Mouse (Mus musculus): ENCODE data around the gene Zfp334.
A peak's percentile ranks its signal among the peaks of the same experiment; 100 is the strongest.

Zfp334 gene

GRCm38 (mm10) chr2:165376001-165376400, 12.1 kb downstream of the Zfp334 start:
- DNase-seq (ENCODE audit: low spot score) = no peak

DNA sequence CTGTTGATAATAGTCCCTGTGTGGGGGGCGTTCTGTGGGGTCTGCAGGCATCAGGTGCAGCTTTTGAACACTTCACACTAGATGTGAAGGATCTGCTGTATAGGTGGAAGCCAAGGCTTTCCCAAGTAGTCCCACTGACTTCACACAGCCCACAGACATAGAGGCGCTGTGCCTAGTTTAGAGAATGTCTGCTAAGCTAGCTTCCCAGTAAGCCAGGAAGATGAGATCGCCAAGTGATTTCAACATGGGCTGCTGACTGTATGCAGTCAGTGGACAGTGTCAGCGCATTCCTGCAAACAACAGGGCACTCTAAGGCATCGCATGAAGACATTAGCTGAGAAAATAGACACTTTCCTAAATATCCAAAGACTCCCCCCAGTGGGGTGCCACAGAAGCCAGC, 12.6 kb downstream of the Zfp334 start:
- DNase-seq (ENCODE audit: low spot score) = no peak

GRCm38 (mm10) chr2:165371066-165371465, 17.0 kb downstream of the Zfp334 start:
- DNase-seq (ENCODE audit: low spot score) = no peak

GRCm38 (mm10) chr2:165370348-165370747, 17.7 kb downstream of the Zfp334 start:
- DNase-seq (ENCODE audit: low spot score) = no peak

GRCm38 (mm10) chr2:165368496-165368895, 19.6 kb downstream of the Zfp334 start, which contains the start of gene Zfp663:
Zfp663 (minus strand) TSS chr2:165368729.
- no peak for DNase-seq (ENCODE audit: low spot score)

GRCm38 (mm10) chr2:165367868-165368439, 20.1 kb downstream of the Zfp334 start:
- DNase-seq (ENCODE audit: low spot score) = no peak

GRCm38 (mm10) chr2:165367047-165367520, 21.0 kb downstream of the Zfp334 start:
- DNase-seq (ENCODE audit: low spot score) = no peak

DNA sequence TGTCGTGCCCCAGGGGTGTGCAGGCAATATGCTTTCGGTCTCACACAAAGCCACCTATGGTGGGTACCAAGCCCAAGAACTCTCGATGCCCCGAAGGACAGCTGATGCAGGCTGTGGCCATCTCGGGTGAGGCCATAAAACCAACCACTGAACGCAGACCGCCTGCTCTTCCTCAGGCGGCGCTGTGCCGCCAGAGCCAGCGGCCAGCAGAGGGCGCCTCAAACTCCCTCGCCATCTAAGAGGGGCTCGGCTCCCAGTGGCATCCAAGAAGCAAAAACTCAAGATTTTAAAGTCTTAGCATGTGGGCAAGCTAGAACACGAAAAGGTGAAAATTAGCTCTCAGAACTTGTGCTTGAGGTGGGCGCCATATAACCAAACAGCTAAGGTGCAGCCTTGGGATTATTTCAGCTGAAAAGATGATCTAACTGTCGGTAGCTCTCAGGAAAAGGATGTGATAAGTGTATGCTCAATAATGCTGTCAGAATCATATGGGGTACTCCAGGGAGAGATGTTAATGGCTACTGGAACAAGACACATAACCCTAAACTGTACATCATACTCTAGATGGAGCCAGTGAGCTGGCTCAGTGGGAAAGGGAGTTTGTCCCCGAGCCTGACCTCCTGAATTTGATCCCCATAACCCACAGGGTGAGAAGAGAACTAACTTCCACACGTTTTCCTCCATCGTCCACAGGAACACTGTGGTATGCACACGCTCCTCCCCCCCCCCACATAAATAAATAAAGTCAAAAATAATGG, 23.5 kb downstream of the Zfp334 start:
- peak; percentile 33 for DNase-seq (ENCODE audit: low spot score)

DNA sequence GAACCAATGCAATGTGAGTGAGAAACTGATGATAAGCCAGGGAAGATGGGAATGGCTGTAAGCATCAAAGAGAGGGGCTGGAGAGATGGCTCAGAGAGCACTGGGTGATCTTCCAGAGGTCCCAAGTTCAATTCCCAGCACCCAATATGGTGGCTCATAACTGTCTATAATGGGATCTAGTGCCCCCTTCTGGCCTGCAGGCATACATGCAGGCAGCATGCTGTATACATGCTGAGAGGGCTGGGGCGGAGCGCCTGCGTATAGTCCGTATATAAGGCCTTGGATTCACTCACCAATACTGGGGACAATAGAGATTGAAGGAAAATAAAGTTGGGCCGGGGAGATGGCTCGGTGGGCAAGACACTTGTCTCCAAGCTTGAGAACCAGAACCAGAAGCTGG, 24.8 kb downstream of the Zfp334 start:
- DNase-seq (ENCODE audit: low spot score) = no peak

- peak; percentile 40 for DNase-seq (ENCODE audit: low spot score)
Observed at GRCm38 (mm10) chr2:165360861-165361260, 27.2 kb downstream of the Zfp334 start.

GRCm38 (mm10) chr2:165351828-165352513, 36.1 kb downstream of the Zfp334 start:
- no peak for DNase-seq (ENCODE audit: low spot score)

GRCm38 (mm10) chr2:165349466-165349865, 38.6 kb downstream of the Zfp334 start:
- no peak for DNase-seq (ENCODE audit: low spot score)

GRCm38 (mm10) chr2:165346180-165346579, 41.9 kb downstream of the Zfp334 start:
- DNase-seq (ENCODE audit: low spot score) = no peak

GRCm38 (mm10) chr2:165337191-165337590, 50.9 kb downstream of the Zfp334 start:
- no peak for DNase-seq (ENCODE audit: low spot score)

GRCm38 (mm10) chr2:165332610-165333210, 55.3 kb downstream of the Zfp334 start:
- DNase-seq (ENCODE audit: low spot score) = no peak

DNA sequence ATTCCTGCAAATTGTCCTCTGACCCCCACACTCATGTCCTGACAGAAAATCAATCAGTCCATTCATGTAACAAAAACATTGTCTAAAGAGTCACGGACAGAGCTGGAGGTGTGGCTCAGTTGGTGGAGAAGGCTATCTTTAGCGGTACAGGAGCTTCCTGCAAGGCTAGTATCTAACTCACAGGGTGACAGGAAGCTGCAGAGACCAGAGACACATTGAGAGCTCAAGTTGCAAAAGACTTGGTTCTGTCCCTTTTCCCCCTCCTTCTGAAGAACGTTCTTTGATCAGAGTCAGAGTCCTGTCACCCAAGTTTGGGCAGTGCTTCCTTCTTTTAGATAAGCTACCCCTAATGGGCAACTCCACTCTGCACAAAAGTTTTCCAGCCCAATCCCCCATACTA, 58.4 kb downstream of the Zfp334 start:
- DNase-seq (ENCODE audit: low spot score) = peak; percentile 7

DNA sequence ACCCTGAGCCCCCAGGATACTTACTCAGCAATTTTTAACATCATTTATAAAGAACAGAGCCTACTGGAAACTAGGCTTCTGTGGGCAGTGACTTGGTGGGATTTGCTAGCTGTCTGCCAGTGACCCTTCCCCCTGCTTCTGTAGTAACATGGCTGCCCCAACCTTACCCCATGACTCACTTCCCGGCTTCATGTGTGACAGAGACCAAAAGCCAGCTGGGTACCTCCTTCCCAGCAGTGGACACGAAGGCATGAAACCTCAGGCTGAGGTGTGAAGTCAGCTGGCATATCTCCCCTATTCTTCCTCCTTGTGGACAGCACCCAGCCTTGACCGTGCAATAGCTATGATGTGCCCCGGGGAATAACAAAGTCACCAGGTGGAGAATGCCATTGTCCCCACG, 59.3 kb downstream of the Zfp334 start:
- no peak for DNase-seq (ENCODE audit: low spot score)

- no peak for DNase-seq (ENCODE audit: low spot score)
Observed at GRCm38 (mm10) chr2:165327386-165327785, 60.7 kb downstream of the Zfp334 start.

DNA sequence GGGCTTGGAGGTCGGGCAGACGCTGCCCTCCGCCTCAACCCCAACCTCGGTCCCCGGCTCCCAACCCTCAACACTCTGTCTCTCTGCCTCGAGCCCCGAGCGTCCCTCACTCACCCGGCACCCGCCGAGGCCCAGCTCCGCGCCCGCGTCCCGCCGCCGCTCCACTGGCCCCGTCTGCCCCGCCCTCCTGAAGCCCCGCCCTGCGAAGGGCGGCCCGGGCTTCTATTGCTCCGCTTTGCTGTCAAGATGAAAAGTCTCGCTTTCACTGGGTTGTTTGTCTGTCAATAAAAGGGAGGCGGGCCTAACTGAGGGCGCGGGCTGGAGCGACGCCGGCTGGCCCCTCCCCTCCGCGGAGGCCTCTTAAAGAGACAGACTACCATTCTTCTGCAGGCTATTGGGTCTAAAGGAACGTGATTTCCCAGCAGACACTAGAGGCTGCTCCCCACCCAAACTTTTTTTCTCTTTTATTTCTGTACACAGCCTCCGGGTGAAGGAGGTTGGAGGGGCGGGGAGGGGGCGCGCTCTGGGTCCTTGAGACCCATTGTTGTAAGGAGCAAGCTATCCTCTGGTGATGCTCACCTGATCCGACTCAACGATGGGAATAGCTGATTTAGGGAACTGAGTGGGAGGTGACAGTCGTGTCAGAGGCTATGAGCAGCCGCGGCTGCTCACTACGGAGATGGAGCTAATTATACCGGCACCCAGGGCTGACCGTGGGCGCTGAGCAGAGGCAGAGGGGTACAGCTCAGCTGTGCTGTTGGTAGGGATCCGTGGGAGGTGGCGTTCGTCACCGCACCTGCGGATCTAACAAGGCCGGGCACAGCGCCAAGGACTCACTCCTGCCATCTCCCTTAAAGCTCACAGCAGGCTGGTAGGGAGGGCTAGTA, 61.5 kb downstream of the Zfp334 start, which contains the start of gene Elmo2:
Gene Elmo2, minus strand, starts transcription at position 176 of the 887 bp plus-strand sequence.
- DNase-seq (ENCODE audit: low spot score) = peak; percentile 98

DNA sequence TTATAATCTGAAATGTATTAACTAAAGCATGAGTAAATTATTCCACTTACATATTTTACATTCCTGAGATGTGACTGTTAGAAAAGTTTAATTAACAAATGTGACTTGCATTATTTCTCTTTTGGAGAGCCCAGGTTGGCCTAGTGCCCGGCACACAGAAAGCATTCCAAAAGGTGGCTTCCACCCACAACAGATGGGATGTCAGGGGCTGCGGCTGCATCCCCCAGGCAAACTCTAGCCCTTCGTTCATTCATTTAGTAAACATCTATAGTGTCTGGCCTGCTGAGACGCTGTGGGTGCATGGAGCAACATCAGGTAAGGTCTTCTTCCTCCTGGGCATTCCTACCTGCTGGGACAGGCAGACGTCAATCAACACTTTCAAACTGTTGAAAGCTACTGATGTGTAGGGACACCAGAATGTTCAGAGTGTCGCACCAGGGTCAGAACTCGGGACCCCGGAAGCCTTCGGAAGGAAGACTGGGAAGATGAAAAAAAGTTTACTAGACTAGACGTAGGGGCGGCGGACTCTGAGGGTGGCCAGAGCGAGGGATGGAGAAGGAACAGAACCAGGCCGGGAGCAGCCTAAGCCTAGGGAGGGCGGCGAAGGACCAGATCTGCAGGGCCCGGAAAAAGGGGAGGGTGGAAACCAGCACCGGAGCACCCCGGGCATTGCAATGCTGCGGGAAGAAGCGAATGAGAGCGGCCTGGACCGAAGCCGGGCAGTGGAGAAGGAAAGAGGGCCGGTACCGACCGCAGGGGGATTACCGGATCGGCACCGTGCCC, 62.3 kb downstream of the Zfp334 start:
- no peak for DNase-seq (ENCODE audit: low spot score)
